Mouse (Mus musculus): Measurements from ENCODE around the gene Pcdh9. TPM values are rescaled to one million over a fixed set of nuclear protein-coding genes. Genes with fewer than 3 reads are reported as not detected.

Pcdh9 gene
- polyA plus RNA-seq, 1 experiment from 2014 or later, result 50.9 TPM

DNA sequence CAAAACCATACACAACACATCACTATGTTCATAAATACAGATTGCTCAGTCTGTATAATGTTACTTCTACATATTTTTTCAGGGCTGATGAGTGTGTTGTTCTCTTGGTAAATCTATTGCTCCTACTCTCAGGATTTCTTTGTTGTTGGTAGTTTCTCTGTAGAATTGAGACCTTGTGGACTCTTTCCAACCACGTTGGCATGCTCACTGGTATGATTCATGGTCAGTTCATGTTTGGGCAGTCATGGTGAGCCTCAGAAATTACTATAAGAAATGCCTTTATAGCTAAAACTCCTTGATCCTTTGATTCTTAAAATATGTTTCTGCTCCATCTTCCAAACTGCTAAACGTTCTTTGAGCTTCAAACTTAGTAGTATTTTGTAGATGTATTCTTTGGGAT lies 326.1 kb downstream of the Pcdh9 start:
- no peak overlapping the region for H3K4me2 ChIP-seq (replicated peaks; ENCODE audit: low read depth, low read length)
- no peak overlapping the region for H3K9ac ChIP-seq (ENCODE audit: low read depth, low read length)
- H3K36me3 ChIP-seq (ENCODE audit: control insufficient read depth, insufficient read depth, low read length), result no peaks in the 10 kb centered on the region
- no peaks in the 10 kb centered on the region for H3K9me3 ChIP-seq (ENCODE audit: control insufficient read depth, low read length)
- no peak for ATAC-seq (ENCODE audit: low FRiP score)
- no peak overlapping the region for H3K27ac ChIP-seq (ENCODE audit: low read depth, low read length)
- no peak overlapping the region for H3K4me3 ChIP-seq (ENCODE audit: low read depth, low read length)
- 76% methylated on average over 2 of the region's 2 CpGs for WGBS
- no peaks in the 10 kb centered on the region for H3K4me1 ChIP-seq (replicated peaks; ENCODE audit: control insufficient read depth, insufficient read depth, low read length)
- H3K27me3 ChIP-seq (ENCODE audit: control insufficient read depth, insufficient read depth, low read length), result no peaks in the 10 kb centered on the region
- no peak for DNase-seq (ENCODE audit: low spot score)

DNA sequence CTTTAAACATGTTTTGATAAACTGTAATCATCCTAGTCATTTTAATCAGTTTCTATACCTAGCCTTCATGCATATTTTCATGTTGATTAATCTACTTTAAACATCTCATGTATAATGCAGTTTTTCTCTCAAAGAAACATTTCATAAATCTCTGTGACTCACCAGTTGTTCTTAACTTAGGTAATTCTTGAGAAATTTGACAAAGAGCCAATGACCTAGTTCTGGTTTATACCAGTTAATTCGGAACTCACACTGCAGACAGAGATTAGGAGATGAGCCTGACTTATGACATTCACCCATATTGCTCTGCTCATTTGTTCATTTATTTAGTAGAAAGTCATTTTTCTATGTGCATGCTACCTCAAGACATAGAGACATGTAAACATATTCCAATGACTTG lies 328.9 kb downstream of the Pcdh9 start:
- Histone ChIP-seq H3K4me1 (replicated peaks; ENCODE audit: control insufficient read depth, insufficient read depth, low read length) (no peaks in the 10 kb centered on the region), H3K27me3 (ENCODE audit: control insufficient read depth, insufficient read depth, low read length) (no peaks in the 10 kb centered on the region), H3K9me3 (ENCODE audit: control insufficient read depth, low read length) (no peaks in the 10 kb centered on the region), H3K4me2 (replicated peaks; ENCODE audit: low read depth, low read length) (no peak overlapping the region), H3K27ac (ENCODE audit: low read depth, low read length) (no peak overlapping the region), H3K36me3 (ENCODE audit: control insufficient read depth, insufficient read depth, low read length) (no peaks in the 10 kb centered on the region), H3K4me3 (ENCODE audit: low read depth, low read length) (no peak overlapping the region), H3K9ac (ENCODE audit: low read depth, low read length) (no peak overlapping the region)
- ATAC-seq (ENCODE audit: low FRiP score), result no peak
- WGBS, result 94% methylated on average over 1 of the region's 1 CpGs
- no peak for DNase-seq (ENCODE audit: low spot score)

DNA sequence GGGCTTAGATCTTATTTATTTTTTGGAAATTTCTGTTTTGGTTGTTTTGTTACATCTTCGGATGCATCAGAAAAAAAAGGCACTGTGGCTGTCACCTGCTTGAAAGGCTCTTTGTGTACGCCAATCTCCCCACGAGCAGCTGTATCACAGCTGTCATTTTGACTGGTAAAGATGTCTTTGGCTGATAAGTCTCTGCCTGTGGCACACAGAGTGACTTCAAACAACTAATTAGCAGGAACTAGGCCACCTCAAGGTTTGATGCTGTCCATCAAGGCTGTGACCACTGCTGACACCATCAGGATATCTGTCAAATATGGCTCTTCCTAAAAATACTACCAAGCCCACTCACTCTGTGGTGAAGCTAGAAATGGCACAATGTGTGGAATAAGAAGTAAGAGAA lies 336.7 kb downstream of the Pcdh9 start:
- WGBS, result 62% methylated on average over 3 of the region's 3 CpGs
- Histone ChIP-seq H3K4me3 (ENCODE audit: low read depth, low read length) (no peak overlapping the region), H3K36me3 (ENCODE audit: control insufficient read depth, insufficient read depth, low read length) (no peaks in the 10 kb centered on the region), H3K4me2 (replicated peaks; ENCODE audit: low read depth, low read length) (no peak overlapping the region), H3K4me1 (replicated peaks; ENCODE audit: control insufficient read depth, insufficient read depth, low read length) (no peaks in the 10 kb centered on the region), H3K27me3 (ENCODE audit: control insufficient read depth, insufficient read depth, low read length) (no peaks in the 10 kb centered on the region), H3K9ac (ENCODE audit: low read depth, low read length) (no peak overlapping the region), H3K9me3 (ENCODE audit: control insufficient read depth, low read length) (no peaks in the 10 kb centered on the region), H3K27ac (ENCODE audit: low read depth, low read length) (no peak overlapping the region)
- DNase-seq (ENCODE audit: low spot score) (no peak), ATAC-seq (ENCODE audit: low FRiP score) (no peak; the same call in 1 of the 2 replicates)

DNA sequence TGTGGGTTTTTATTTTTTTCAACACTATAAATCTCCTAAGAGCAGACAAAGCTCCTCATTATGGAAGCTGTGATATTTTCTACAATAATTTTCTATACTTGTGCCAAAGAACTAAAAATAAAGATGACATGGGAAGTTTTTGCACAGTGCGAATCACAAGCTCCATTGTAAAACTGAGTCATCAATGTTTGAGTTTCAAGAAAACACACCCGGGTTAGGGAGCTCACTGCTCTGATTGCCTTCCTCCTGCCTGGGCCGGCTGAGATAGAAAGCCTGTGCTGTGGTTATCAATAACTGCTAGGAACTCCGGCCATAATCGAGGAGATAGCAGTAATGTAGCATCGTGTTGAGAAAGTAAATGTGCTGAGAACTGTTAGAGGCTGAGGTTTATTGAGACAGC lies 344.9 kb downstream of the Pcdh9 start:
- no peaks in the 10 kb centered on the region for H3K4me1 ChIP-seq (replicated peaks; ENCODE audit: control insufficient read depth, insufficient read depth, low read length)
- H3K36me3 ChIP-seq (ENCODE audit: control insufficient read depth, insufficient read depth, low read length), result no peaks in the 10 kb centered on the region
- no peak overlapping the region for H3K27ac ChIP-seq (ENCODE audit: low read depth, low read length)
- ATAC-seq (ENCODE audit: low FRiP score), result no peak
- H3K9me3 ChIP-seq (ENCODE audit: control insufficient read depth, low read length), result no peaks in the 10 kb centered on the region
- DNase-seq (ENCODE audit: low spot score), result no peak
- no peak overlapping the region for H3K4me2 ChIP-seq (replicated peaks; ENCODE audit: low read depth, low read length)
- WGBS, result 86% methylated on average over 6 of the region's 6 CpGs
- H3K27me3 ChIP-seq (ENCODE audit: control insufficient read depth, insufficient read depth, low read length), result no peaks in the 10 kb centered on the region
- H3K9ac ChIP-seq (ENCODE audit: low read depth, low read length), result no peak overlapping the region
- H3K4me3 ChIP-seq (ENCODE audit: low read depth, low read length), result no peak overlapping the region

DNA sequence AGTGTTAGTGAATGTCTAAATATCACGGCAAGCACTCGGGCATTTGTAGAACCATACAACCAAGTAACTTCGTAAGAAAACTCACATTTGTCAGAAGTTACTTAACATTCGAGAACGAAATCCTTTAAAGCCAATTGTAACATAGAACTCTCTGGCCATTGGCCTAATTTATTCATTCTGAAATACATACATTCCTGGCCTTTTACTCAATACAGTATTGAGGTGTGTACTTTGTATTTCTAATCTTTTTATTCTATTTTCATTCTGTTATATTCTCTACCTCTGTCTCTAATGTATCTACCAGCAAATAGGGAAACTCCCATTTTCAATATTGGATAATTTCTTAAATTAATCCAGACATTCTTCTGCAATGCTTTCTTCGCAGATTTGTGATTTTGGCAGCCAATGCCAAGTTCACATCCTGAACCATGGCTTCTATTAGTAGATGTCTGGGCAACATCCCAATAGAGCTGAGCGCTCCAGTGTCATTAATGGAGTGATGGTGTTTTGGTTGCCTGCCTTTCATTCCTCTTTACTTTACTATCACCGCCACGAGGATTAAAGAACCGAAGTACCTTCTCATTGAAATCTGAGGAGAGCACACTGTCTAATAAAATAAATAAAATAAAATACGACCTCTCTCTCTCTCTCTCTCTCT lies 346.4 kb downstream of the Pcdh9 start:
- no peak for ATAC-seq (ENCODE audit: low FRiP score)
- H3K4me1 ChIP-seq (replicated peaks; ENCODE audit: control insufficient read depth, insufficient read depth, low read length), result no peaks in the 10 kb centered on the region
- H3K9ac ChIP-seq (ENCODE audit: low read depth, low read length), result no peak overlapping the region
- H3K36me3 ChIP-seq (ENCODE audit: control insufficient read depth, insufficient read depth, low read length), result no peaks in the 10 kb centered on the region
- H3K9me3 ChIP-seq (ENCODE audit: control insufficient read depth, low read length), result no peaks in the 10 kb centered on the region
- DNase-seq (ENCODE audit: low spot score), result no peak
- H3K4me3 ChIP-seq (ENCODE audit: low read depth, low read length), result no peak overlapping the region
- H3K4me2 ChIP-seq (replicated peaks; ENCODE audit: low read depth, low read length), result no peak overlapping the region
- no peak overlapping the region for H3K27ac ChIP-seq (ENCODE audit: low read depth, low read length)
- no peaks in the 10 kb centered on the region for H3K27me3 ChIP-seq (ENCODE audit: control insufficient read depth, insufficient read depth, low read length)
- 92% methylated on average over 11 of the region's 11 CpGs for WGBS

DNA sequence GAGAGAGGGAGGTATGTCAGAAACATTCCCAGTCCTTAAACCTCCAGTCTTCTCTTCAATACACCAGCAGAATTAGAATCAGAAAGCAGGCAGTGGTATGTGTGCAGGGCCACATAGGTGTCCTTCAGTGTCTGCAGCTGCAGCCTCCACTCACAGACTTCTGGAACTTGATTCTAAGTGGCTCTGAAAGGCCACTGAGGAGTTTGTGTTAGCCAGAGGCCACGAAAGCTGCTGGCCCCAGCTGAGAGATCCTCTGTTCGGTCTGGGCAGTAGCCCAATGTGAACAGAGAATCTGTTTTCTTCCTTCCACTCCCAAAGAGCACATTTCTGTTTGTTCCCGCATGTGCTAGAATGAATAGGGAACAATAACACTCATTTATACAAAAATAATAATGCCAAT lies 346.9 kb downstream of the Pcdh9 start:
- H3K4me1 ChIP-seq (replicated peaks; ENCODE audit: control insufficient read depth, insufficient read depth, low read length), result no peaks in the 10 kb centered on the region
- no peak overlapping the region for H3K9ac ChIP-seq (ENCODE audit: low read depth, low read length)
- ATAC-seq (ENCODE audit: low FRiP score) (no peak), DNase-seq (ENCODE audit: low spot score) (no peak)
- 73% methylated on average over 3 of the region's 3 CpGs for WGBS
- H3K27ac ChIP-seq (ENCODE audit: low read depth, low read length), result no peak overlapping the region
- H3K4me2 ChIP-seq (replicated peaks; ENCODE audit: low read depth, low read length), result no peak overlapping the region
- H3K4me3 ChIP-seq (ENCODE audit: low read depth, low read length), result no peak overlapping the region
- no peaks in the 10 kb centered on the region for H3K9me3 ChIP-seq (ENCODE audit: control insufficient read depth, low read length)
- H3K36me3 ChIP-seq (ENCODE audit: control insufficient read depth, insufficient read depth, low read length), result no peaks in the 10 kb centered on the region
- no peaks in the 10 kb centered on the region for H3K27me3 ChIP-seq (ENCODE audit: control insufficient read depth, insufficient read depth, low read length)

DNA sequence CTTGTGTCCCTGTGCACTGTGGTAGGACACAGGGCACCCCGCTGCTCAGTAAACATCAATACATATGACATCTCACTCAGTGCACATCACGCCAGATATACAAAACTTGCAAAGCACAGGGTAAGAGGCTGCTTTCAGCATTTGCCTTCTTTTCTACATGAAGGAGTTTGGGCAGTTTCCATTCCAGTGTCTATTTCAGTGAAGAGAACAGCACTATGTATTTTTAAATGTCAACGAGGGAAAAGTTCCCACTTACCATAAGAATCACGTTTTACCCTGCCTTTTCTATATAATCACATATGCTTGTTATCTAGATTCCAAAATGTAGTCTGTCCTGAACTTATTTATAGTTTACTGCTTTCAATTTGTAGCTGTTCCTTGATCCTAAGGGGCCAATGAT lies 355.6 kb downstream of the Pcdh9 start:
- ATAC-seq (ENCODE audit: low FRiP score), result no peak
- WGBS, result 77% methylated on average over 4 of the region's 4 CpGs
- Histone ChIP-seq H3K27ac (ENCODE audit: low read depth, low read length) (no peak overlapping the region), H3K4me1 (replicated peaks; ENCODE audit: control insufficient read depth, insufficient read depth, low read length) (no peaks in the 10 kb centered on the region), H3K9ac (ENCODE audit: low read depth, low read length) (no peak overlapping the region), H3K9me3 (ENCODE audit: control insufficient read depth, low read length) (no peaks in the 10 kb centered on the region), H3K4me2 (replicated peaks; ENCODE audit: low read depth, low read length) (no peak overlapping the region), H3K27me3 (ENCODE audit: control insufficient read depth, insufficient read depth, low read length) (no peaks in the 10 kb centered on the region), H3K4me3 (ENCODE audit: low read depth, low read length) (no peak overlapping the region), H3K36me3 (ENCODE audit: control insufficient read depth, insufficient read depth, low read length) (no peaks in the 10 kb centered on the region)
- DNase-seq (ENCODE audit: low spot score), result no peak

DNA sequence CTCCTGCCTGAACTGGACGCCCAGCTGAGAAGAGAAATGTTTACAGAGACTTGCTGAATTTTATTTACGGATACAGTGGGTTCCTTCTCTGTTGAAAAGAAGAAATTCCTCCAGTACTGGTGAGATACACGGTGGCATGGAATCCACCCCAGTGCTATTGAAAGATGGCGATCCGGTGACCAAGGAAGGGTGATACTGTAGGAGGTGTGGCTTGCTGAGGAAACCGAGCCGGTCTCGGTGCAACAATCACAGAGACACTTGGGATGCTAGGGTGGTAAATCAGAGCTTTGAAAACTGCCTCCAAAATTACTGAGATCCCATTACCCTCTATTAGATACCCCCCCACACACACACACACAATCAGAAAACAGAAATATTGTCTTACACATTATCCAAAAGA lies 367.0 kb downstream of the Pcdh9 start:
- Histone ChIP-seq H3K9me3 (ENCODE audit: control insufficient read depth, low read length) (no peaks in the 10 kb centered on the region), H3K9ac (ENCODE audit: low read depth, low read length) (no peak overlapping the region), H3K36me3 (ENCODE audit: control insufficient read depth, insufficient read depth, low read length) (no peaks in the 10 kb centered on the region), H3K4me2 (replicated peaks; ENCODE audit: low read depth, low read length) (no peak overlapping the region), H3K27me3 (ENCODE audit: control insufficient read depth, insufficient read depth, low read length) (no peaks in the 10 kb centered on the region), H3K27ac (ENCODE audit: low read depth, low read length) (no peak overlapping the region), H3K4me3 (ENCODE audit: low read depth, low read length) (no peak overlapping the region), H3K4me1 (replicated peaks; ENCODE audit: control insufficient read depth, insufficient read depth, low read length) (no peaks in the 10 kb centered on the region)
- no peak for DNase-seq (ENCODE audit: low spot score)
- ATAC-seq (ENCODE audit: low FRiP score), result no peak
- WGBS, result 76% methylated on average over 8 of the region's 8 CpGs

DNA sequence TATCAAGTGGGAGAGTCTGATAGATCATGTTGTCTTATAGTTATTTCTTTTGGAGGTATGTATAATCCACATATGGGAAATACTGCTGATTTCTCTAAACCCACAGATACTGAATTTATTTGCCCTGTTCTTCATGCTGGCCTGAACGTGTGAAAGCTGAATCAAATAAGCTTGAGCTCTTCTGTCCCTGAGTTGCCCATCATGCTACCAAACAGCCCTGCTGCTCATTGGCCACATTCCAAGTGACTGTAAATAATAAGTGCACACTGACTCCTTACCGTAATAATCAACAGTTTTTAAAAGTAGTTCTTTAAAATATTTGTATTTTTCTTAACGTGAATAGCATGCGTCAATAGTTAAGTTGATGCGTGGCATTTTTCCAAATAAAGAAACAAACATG lies 370.3 kb downstream of the Pcdh9 start:
- DNase-seq (ENCODE audit: low spot score), result no peak
- Histone ChIP-seq H3K4me1 (replicated peaks; ENCODE audit: control insufficient read depth, insufficient read depth, low read length) (no peaks in the 10 kb centered on the region), H3K4me2 (replicated peaks; ENCODE audit: low read depth, low read length) (no peak overlapping the region), H3K27me3 (ENCODE audit: control insufficient read depth, insufficient read depth, low read length) (no peaks in the 10 kb centered on the region), H3K4me3 (ENCODE audit: low read depth, low read length) (no peak overlapping the region), H3K27ac (ENCODE audit: low read depth, low read length) (no peak overlapping the region), H3K9me3 (ENCODE audit: control insufficient read depth, low read length) (no peaks in the 10 kb centered on the region), H3K36me3 (ENCODE audit: control insufficient read depth, insufficient read depth, low read length) (no peaks in the 10 kb centered on the region), H3K9ac (ENCODE audit: low read depth, low read length) (no peak overlapping the region)
- no peak for ATAC-seq (ENCODE audit: low FRiP score)
- 92% methylated on average over 5 of the region's 5 CpGs for WGBS

Data from hindbrain, embryonic 11.5 days (tissue).